Mouse (Mus musculus) embryonic fibroblast, embryonic 13.5 days (primary cell): ENCODE data around the gene Olfr1331.

ENCODE experiments used
- CTCF ChIP-seq: IDR thresholded peaks from 2 replicates; pipeline ENCODE4 v1.5.1; 2011; ENCODE audit warnings: mild to moderate bottlenecking, control low read depth, low read length, moderate library complexity, borderline replicate concordance; ENCODE audit not compliant: insufficient read depth
- POLR2A ChIP-seq: IDR thresholded peaks from 2 replicates; pipeline ENCODE4 v1.6.1; 2011; ENCODE audit warnings: low read depth, mild to moderate bottlenecking, control low read depth, low read length, moderate library complexity

GRCm38 (mm10) chr4:118867566-118867965 is 3.1 kb downstream of the Olfr1331 start:
- no peak for TF ChIP-seq CTCF
- TF ChIP-seq POLR2A, result no peak
